In the genomic region with DNA sequence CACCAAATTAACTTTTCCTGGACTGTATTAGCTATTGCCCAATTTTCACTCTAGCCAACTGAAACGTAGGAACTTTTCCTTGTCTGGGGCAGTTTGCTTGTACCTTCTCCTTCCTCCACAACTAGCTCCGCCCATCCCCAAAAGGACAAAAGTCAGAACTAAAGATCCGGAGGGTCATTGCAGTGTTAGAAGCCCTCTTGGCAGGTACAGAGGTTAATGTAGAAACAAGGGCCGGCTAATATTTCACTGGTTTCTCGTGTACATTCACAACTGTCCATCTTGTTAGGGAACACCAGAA, we compare ENCODE assay signal across 9 mouse cellular contexts. TPM values are rescaled to one million over a fixed set of nuclear protein-coding genes. Genes with fewer than 3 reads are reported as not detected.
DNase-seq lines count a peak whose midpoint lies in the region; ATAC-seq and TF ChIP-seq lines count a peak whose summit lies in the region.
"Had no signal": no experiment of that assay in that cellular context is flagged by ENCODE, and none has a peak within 500 bp of the region (broad histone marks: within the 10 kb centered on the region; RNA-seq: fewer than 3 reads in every experiment).

No protein-coding gene starts in this region.

- H3K4me2 ChIP-seq in hindbrain, embryonic 11.5 days (replicated peaks; ENCODE audit: low read depth, low read length) = peak overlapping the region; percentile 43
- H3K4me2 ChIP-seq in limb, embryonic 15.5 days = peak overlapping the region; percentile 59
- peak overlapping the region; percentile 60 for H3K4me2 ChIP-seq in neural tube, embryonic 15.5 days

- H3K4me3 ChIP-seq in gastrocnemius, adult 2 months = peak overlapping the region; percentile 100
- peak overlapping the region; percentile 90 for H3K4me3 ChIP-seq in brown adipose tissue, adult 24 weeks (ENCODE audit: insufficient read depth, low read depth, low read length)
- H3K4me3 ChIP-seq in hindbrain, embryonic 11.5 days (ENCODE audit: low read depth, low read length) = peak overlapping the region; percentile 100
- H3K4me3 ChIP-seq in limb, embryonic 15.5 days = peak overlapping the region; percentile 97
- peak overlapping the region; percentile 99 for H3K4me3 ChIP-seq in neural tube, embryonic 15.5 days (replicated peaks)

- ATAC-seq in hindbrain, embryonic 11.5 days (ENCODE audit: low FRiP score) = no peak
- no peak for ATAC-seq in limb, embryonic 15.5 days (ENCODE audit: insufficient number of reproducible peaks, low FRiP score, low TSS enrichment, low read depth)
- no peak for ATAC-seq in neural tube, embryonic 15.5 days (ENCODE audit: low FRiP score)

- no peak for TF ChIP-seq CTCF in gastrocnemius, adult 2 months (IDR thresholded peaks at IDR 0.05)

- H3K9ac ChIP-seq in hindbrain, embryonic 11.5 days (ENCODE audit: low read depth, low read length) = no peak overlapping the region
- H3K9ac ChIP-seq in limb, embryonic 15.5 days = peak overlapping the region; percentile 67; the same call in 1 of the 2 replicates
- peak overlapping the region; percentile 69 for H3K9ac ChIP-seq in neural tube, embryonic 15.5 days (replicated peaks)

- no peaks in the 10 kb centered on the region for H3K27me3 ChIP-seq in hindbrain, embryonic 11.5 days (ENCODE audit: control insufficient read depth, insufficient read depth, low read length)
- H3K27me3 ChIP-seq in limb, embryonic 15.5 days = no peaks in the 10 kb centered on the region
- no peaks in the 10 kb centered on the region for H3K27me3 ChIP-seq in neural tube, embryonic 15.5 days (replicated peaks)
- H3K27me3 ChIP-seq: Patski had no signal

- H3K36me3 ChIP-seq in hindbrain, embryonic 11.5 days (ENCODE audit: control insufficient read depth, insufficient read depth, low read length) = no peaks in the 10 kb centered on the region
- H3K36me3 ChIP-seq in limb, embryonic 15.5 days = no peaks in the 10 kb centered on the region
- no peaks in the 10 kb centered on the region for H3K36me3 ChIP-seq in neural tube, embryonic 15.5 days

- H3K9me3 ChIP-seq in hindbrain, embryonic 11.5 days (ENCODE audit: control insufficient read depth, low read length) = no peaks in the 10 kb centered on the region
- no peaks in the 10 kb centered on the region for H3K9me3 ChIP-seq in limb, embryonic 15.5 days
- H3K9me3 ChIP-seq in neural tube, embryonic 15.5 days (replicated peaks) = no peaks in the 10 kb centered on the region

- peaks cover 3% of the 10 kb centered on the region; the same call in 1 of the 2 replicates for H3K4me1 ChIP-seq in brown adipose tissue, adult 24 weeks (ENCODE audit: control insufficient read depth, insufficient read depth, insufficient read length, low read length)
- 0 out of 2 replicates have a peak, but pooled peaks cover 4% of the 10 kb centered on the region for H3K4me1 ChIP-seq in hindbrain, embryonic 11.5 days (replicated peaks; ENCODE audit: control insufficient read depth, insufficient read depth, low read length)
- H3K4me1 ChIP-seq in limb, embryonic 15.5 days = peaks cover 19% of the 10 kb centered on the region
- peaks cover 22% of the 10 kb centered on the region for H3K4me1 ChIP-seq in neural tube, embryonic 15.5 days

- intact Hi-C loops in gastrocnemius, adult 2 months (cut with DNase I) = loop anchor here (10.0 kb wide), 1 partner anchor 244 kb away; no protein-coding TSS in a partner anchor

- DNase-seq in gastrocnemius, adult 2 months = no peak
- no peak for DNase-seq in gastrocnemius, postnatal 25 days
- peak; percentile 50 for DNase-seq in hindbrain, embryonic 11.5 days (ENCODE audit: low spot score)
- DNase-seq in frontal cortex, postnatal 10 days (ENCODE audit: low spot score in 2 of 2) = no peak
- DNase-seq in spleen, postnatal 4 days (ENCODE audit: low spot score in 2 of 2) = no peak

- H3K27ac ChIP-seq in gastrocnemius, adult 2 months = peak overlapping the region; percentile 98
- peak overlapping the region; percentile 1; the same call in 1 of the 2 replicates for H3K27ac ChIP-seq in brown adipose tissue, adult 24 weeks (replicated peaks; ENCODE audit: low read depth, low read length)
- no peak overlapping the region for H3K27ac ChIP-seq in hindbrain, embryonic 11.5 days (ENCODE audit: low read depth, low read length)
- peak overlapping the region; percentile 98 for H3K27ac ChIP-seq in limb, embryonic 15.5 days
- peak overlapping the region; percentile 100 for H3K27ac ChIP-seq in neural tube, embryonic 15.5 days (replicated peaks)

- 10% methylated on average over 5 of the region's 5 CpGs for WGBS in hindbrain, embryonic 11.5 days
- WGBS in limb, embryonic 15.5 days = 7% methylated on average over 5 of the region's 5 CpGs
- 4% methylated on average over 5 of the region's 5 CpGs for WGBS in neural tube, embryonic 15.5 days

RNA-seq across cellular contexts. Expression of a gene that starts 1.0 kb away (rescaled TPM):
- total RNA-seq in gastrocnemius, adult 2 months (2021) = 10 to 100 TPM; 66.0 to 96.1 TPM
- 10 to 100 TPM; 67.5 to 69.2 TPM for total RNA-seq in gastrocnemius, postnatal 25 days (2021)
- 53.6 and 61.9 TPM in 2 replicates for polyA plus RNA-seq in brown adipose tissue, adult 24 weeks (2012; ENCODE audit: insufficient read depth, insufficient read length, missing spikeins)
- 112 and 123 TPM in 2 replicates for polyA plus RNA-seq in hindbrain, embryonic 11.5 days (2014; fragmentation: Nextera tagmentation; extraction: Ambion mirVana)
- polyA plus RNA-seq in limb, embryonic 15.5 days (2015; fragmentation: Nextera tagmentation; extraction: Ambion mirVana) = 83.5 and 98.8 TPM in 2 replicates
- 93.5 and 96.3 TPM in 2 replicates for polyA plus RNA-seq in neural tube, embryonic 15.5 days (2015; fragmentation: Nextera tagmentation; extraction: Ambion mirVana)
